ENCODE assay signal across 9 mouse cellular contexts in the genomic region with DNA sequence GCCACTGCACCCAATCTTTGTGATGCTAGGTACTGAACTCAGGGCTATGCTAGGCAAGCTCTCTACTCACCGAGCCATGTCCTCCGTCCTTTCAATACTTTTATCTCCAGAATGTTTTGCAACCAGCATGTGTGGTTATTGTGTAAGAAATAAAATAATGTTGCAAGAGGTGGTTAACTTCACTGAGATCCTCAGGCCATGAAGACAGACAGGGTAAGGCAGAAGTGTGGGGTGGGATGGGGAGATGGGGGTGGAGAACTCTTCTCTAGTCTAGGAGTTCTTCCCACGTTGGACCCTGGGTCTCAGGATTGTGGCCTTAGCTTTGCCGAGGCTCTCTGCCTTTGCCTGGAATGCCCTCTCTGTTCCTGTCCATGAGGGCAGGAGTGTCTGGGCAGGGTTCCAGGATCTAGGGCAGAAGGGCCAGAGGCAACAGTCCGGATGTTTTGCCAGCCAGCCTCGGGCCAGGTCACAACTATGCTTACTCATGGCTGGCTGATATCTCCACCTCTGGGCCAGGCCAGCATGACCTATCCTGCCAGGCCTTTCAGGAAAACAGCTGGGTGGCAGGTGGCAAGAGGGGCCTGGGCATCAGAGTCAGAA. TPM values are rescaled to one million over a fixed set of nuclear protein-coding genes. Genes with fewer than 3 reads are reported as not detected.
DNase-seq lines count a peak whose midpoint lies in the region; ATAC-seq and TF ChIP-seq lines count a peak whose summit lies in the region.
"Had no signal": no experiment of that assay in that cellular context is flagged by ENCODE, and none has a peak within 500 bp of the region (broad histone marks: within the 10 kb centered on the region; RNA-seq: fewer than 3 reads in every experiment).

No protein-coding gene starts in this region.

- no peaks in the 10 kb centered on the region for H3K79me2 ChIP-seq in heart, adult 2 months (replicated peaks; ENCODE audit: control insufficient read depth, insufficient read depth, low read length)

- TF ChIP-seq POLR2A in heart, adult 2 months (IDR thresholded peaks at IDR 0.05; ENCODE audit: insufficient read depth, low read depth, low read length), result no peak
- TF ChIP-seq POLR2A in lung, adult 2 months (IDR thresholded peaks at IDR 0.05; ENCODE audit: borderline replicate concordance, extremely low read depth, low read depth, low read length), result no peak

- in situ Hi-C loops in Patski (cut with MboI; ENCODE audit: low pct_unique_long_range_greater_than_20kb), result no loop called here

- no peak overlapping the region for H3K4me3 ChIP-seq in heart, adult 2 months
- H3K4me3 ChIP-seq in heart, embryonic 12.5 days, result no peak overlapping the region
- no peak overlapping the region for H3K4me3 ChIP-seq in lung, adult 2 months (replicated peaks; ENCODE audit: extremely low read depth, low read depth, low read length)

- H3K27ac ChIP-seq in heart, adult 2 months, result peak overlapping the region; percentile 41; the same call in 1 of the 2 replicates
- no peak overlapping the region for H3K27ac ChIP-seq in heart, embryonic 12.5 days (ENCODE audit: poor library complexity, severe bottlenecking)
- H3K27ac ChIP-seq: kidney, postnatal 0 days had no signal

- CTCF ChIA-PET in Patski (lab: Charles Lee), result interaction anchor here (1.0 to 1.9 kb wide), 2 partner anchors 11 to 135 kb away, joined by 3 to 6 read pairs; no protein-coding TSS in a partner anchor

- 37% methylated on average over 6 of the region's 6 CpGs for WGBS in heart, adult 2 months
- 62% methylated on average over 6 of the region's 6 CpGs for WGBS in heart, embryonic 12.5 days
- 27% methylated on average over 6 of the region's 6 CpGs for WGBS in lung, adult 2 months

- intact Hi-C loops in heart, adult 2 months (cut with DNase I), result no loop called here

- no peak overlapping the region for H3K4me2 ChIP-seq in heart, embryonic 12.5 days

- no peaks in the 10 kb centered on the region for H3K36me3 ChIP-seq in heart, adult 2 months (ENCODE audit: control insufficient read depth, insufficient read depth, low read length)
- H3K36me3 ChIP-seq in heart, embryonic 12.5 days, result no peaks in the 10 kb centered on the region

- H3K9ac ChIP-seq in heart, adult 2 months (ENCODE audit: low read depth, low read length), result no peak overlapping the region
- no peak overlapping the region for H3K9ac ChIP-seq in heart, embryonic 12.5 days

- POLR2A ChIA-PET in Patski (lab: Charles Lee), result no interaction called here

- H3K9me3 ChIP-seq in heart, embryonic 12.5 days (replicated peaks), result no peaks in the 10 kb centered on the region

- DNase-seq in heart, adult 2 months, result peak; percentile 68 to 87
- peak; percentile 53 for DNase-seq in Patski (ENCODE audit: low read depth, low spot score)
- DNase-seq in gastrocnemius, postnatal 25 days, result peak; percentile 73
- DNase-seq in lung, adult 2 months, result peak; percentile 69
- no peak for DNase-seq in spleen, postnatal 10 days (ENCODE audit: low spot score in 2 of 2)
- DNase-seq in layer of hippocampus, adult 9-11 months, result no peak

- no peak for ATAC-seq in heart, embryonic 12.5 days (ENCODE audit: insufficient number of reproducible peaks, low FRiP score)
- peak; percentile 70 for ATAC-seq in Patski
- no peak for ATAC-seq in activated CD4-positive, CD25-positive, alpha-beta regulatory T cell, adult 4 months

- peak; percentile 48; the same call in 1 of the 2 replicates for TF ChIP-seq EP300 in heart, adult 2 months (IDR thresholded peaks at IDR 0.05; ENCODE audit: insufficient read depth, low read depth, low read length)

- no peaks in the 10 kb centered on the region for H3K27me3 ChIP-seq in heart, adult 2 months (ENCODE audit: control insufficient read depth, insufficient read depth, low read length)
- H3K27me3 ChIP-seq in heart, embryonic 12.5 days (replicated peaks), result no peaks in the 10 kb centered on the region
- no peaks in the 10 kb centered on the region for H3K27me3 ChIP-seq in Patski

- H3K4me1 ChIP-seq in heart, adult 2 months (ENCODE audit: control insufficient read depth, insufficient read depth, low read length), result 0 out of 2 replicates have a peak, but pooled peaks cover 1% of the 10 kb centered on the region
- H3K4me1 ChIP-seq in heart, embryonic 12.5 days (replicated peaks), result peaks cover 12% of the 10 kb centered on the region
- H3K4me1 ChIP-seq in lung, adult 2 months (ENCODE audit: control insufficient read depth, insufficient read depth, low read length), result 0 out of 2 replicates have a peak, but pooled peaks cover 2% of the 10 kb centered on the region

- no peak for TF ChIP-seq CTCF in heart, adult 2 months (IDR thresholded peaks at IDR 0.05)
- TF ChIP-seq CTCF in Patski (IDR thresholded peaks at IDR 0.05), result no peak
- TF ChIP-seq CTCF in lung, adult 2 months (IDR thresholded peaks at IDR 0.05; ENCODE audit: insufficient read depth, low read length), result no peak

RNA-seq across cellular contexts. Expression of gene Jph3, which starts 33.7 kb away (rescaled TPM):
- under 1 TPM in 1 of 2 experiments, not detected in 1; 0.11 TPM for total RNA-seq in heart, adult 2 months (2021)
- 0.09 and 0.10 TPM in 2 replicates for polyA plus RNA-seq in heart, adult 2 months (2012; rRNA removed)
- 0.27 and 0.31 TPM in 2 replicates for polyA plus RNA-seq in heart, embryonic 12.5 days (2016; fragmentation: Nextera tagmentation; extraction: Ambion mirVana)
- polyA plus RNA-seq in Patski (2021), result 0.04 TPM
- not detected for total RNA-seq in gastrocnemius, postnatal 25 days (2021)
- 0.06 and 0.10 TPM in 2 replicates for polyA plus RNA-seq in lung, adult 2 months (2012; rRNA removed)
- polyA plus RNA-seq in activated CD4-positive, CD25-positive, alpha-beta regulatory T cell, adult 4 months (2017; shearing (Covaris generic)), result under 1 TPM in 1 of 2 experiments, not detected in 1; 0.12 TPM

RNA-seq across cellular contexts. Expression of gene Zcchc14, which starts 43.0 kb away (rescaled TPM):
- 10 to 100 TPM; 28.5 to 30.0 TPM for total RNA-seq in heart, adult 2 months (2021)
- polyA plus RNA-seq in heart, adult 2 months (2012; rRNA removed), result 17.6 and 22.1 TPM in 2 replicates
- polyA plus RNA-seq in heart, embryonic 12.5 days (2016; fragmentation: Nextera tagmentation; extraction: Ambion mirVana), result 9.2 and 9.9 TPM in 2 replicates
- 36.4 TPM for polyA plus RNA-seq in Patski (2021)
- total RNA-seq in gastrocnemius, postnatal 25 days (2021), result 10 to 100 TPM; 16.3 to 17.0 TPM
- 40.8 and 50.9 TPM in 2 replicates for polyA plus RNA-seq in lung, adult 2 months (2012; rRNA removed)
- under 1 TPM in 1 of 2 experiments, not detected in 1; 0.21 TPM for polyA plus RNA-seq in activated CD4-positive, CD25-positive, alpha-beta regulatory T cell, adult 4 months (2017; shearing (Covaris generic))

Comparison
In these comparisons a context has a peak if more than half of its experiments do, and no peak if none do; other contexts are left out.
1. DNase-seq: peak in heart, adult 2 months (2 of 2), Patski (single experiment), gastrocnemius, postnatal 25 days (single experiment) and lung, adult 2 months (single experiment); none in spleen, postnatal 10 days (0 of 2) and layer of hippocampus, adult 9-11 months (single experiment).